Mouse (Mus musculus) telencephalon, adult 2 months (tissue): ENCODE measurements around the gene H2-K1.
"Not testable (repeated sequence)": the region's sequence is repeated elsewhere in the genome, so short reads cannot be mapped to it uniquely, and the experiment has no call there.

Experiments used
- DNase-seq: peaks from one replicate; pipeline ENCODE4 v3.0.0-alpha.2; 2011; ENCODE audit warnings: low read depth, low spot score

The H2-K1 gene

GRCm38 (mm10) chr17:33954646-33955554 is 45.2 kb downstream of the H2-K1 start:
- DNase-seq: no peak

GRCm38 (mm10) chr17:33953961-33954565 is 46.1 kb downstream of the H2-K1 start:
- no peak for DNase-seq

GRCm38 (mm10) chr17:33953310-33953709 is 46.8 kb downstream of the H2-K1 start:
- no peak for DNase-seq

GRCm38 (mm10) chr17:33952879-33953278 is 47.3 kb downstream of the H2-K1 start:
- DNase-seq: no peak

DNA sequence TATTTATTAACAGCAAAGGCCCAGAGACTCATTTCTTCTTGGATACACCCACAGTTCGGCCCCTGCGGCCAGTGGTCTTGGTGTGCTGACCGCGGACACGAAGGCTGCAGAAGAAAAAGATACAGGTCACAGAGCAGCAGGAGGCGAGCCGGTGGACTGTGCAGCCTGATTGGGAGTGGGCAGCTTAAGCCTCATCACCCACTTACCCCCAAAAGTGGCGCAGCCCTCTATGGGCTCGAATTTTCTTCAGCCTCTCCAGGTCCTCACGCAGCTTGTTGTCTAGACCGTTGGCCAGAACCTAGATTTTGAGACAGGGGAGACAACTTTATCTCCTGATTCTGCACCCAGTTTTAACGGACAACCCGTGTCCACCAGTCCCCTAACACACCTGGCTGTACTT is 48.1 kb downstream of the H2-K1 start:
- not testable (repeated sequence) for DNase-seq

- peak; percentile 89 for DNase-seq
Observed at GRCm38 (mm10) chr17:33951021-33951946, 48.9 kb downstream of the H2-K1 start, which contains the start of gene B3galt4. TSS of gene B3galt4 (minus strand) at chr17:33951488.

- DNase-seq: no peak
Observed at GRCm38 (mm10) chr17:33950131-33950625, 50.0 kb downstream of the H2-K1 start.

DNA sequence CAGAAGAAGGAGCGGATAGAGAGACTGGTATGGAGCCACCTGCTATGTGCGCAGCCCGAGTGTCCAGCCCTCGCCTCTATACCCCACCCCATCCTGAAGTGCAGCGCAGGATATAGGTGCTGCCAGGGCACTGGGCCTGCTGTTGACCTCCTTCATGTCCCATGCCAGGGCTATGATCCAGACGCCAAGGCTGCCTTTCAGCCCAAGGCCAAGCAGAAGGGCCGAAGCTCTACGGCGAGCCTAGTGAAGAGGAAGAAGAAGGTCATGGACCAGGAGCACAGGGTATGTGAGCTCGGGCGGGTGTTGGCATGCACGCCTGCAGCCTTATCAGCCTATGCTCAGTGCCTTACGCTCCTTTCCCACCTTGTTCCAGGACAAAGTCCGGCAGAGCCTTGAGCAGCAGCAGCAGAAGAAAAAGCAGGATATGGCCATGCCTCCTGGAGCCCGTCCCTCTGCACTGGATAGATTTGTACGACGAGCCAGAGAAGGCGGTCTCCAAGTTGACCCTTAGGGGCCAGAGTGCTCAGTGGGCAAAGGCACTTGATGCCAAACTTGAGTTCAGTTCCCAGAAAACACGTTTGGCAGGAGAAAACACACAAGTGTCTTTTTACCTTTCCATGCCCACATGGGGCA is 51.1 kb downstream of the H2-K1 start:
- DNase-seq: no peak

GRCm38 (mm10) chr17:33948090-33948904 is 51.9 kb downstream of the H2-K1 start:
- no peak for DNase-seq

GRCm38 (mm10) chr17:33947430-33948089 is 52.6 kb downstream of the H2-K1 start:
- peak; percentile 38 for DNase-seq
